Mouse (Mus musculus): Measurements from ENCODE around the gene Olfm3. TPM values are rescaled to one million over a fixed set of nuclear protein-coding genes. Genes with fewer than 3 reads are reported as not detected.

Gene Olfm3
- total RNA-seq, 2 experiments from 2014 or later = 0.11 TPM; not detected in 1

DNA sequence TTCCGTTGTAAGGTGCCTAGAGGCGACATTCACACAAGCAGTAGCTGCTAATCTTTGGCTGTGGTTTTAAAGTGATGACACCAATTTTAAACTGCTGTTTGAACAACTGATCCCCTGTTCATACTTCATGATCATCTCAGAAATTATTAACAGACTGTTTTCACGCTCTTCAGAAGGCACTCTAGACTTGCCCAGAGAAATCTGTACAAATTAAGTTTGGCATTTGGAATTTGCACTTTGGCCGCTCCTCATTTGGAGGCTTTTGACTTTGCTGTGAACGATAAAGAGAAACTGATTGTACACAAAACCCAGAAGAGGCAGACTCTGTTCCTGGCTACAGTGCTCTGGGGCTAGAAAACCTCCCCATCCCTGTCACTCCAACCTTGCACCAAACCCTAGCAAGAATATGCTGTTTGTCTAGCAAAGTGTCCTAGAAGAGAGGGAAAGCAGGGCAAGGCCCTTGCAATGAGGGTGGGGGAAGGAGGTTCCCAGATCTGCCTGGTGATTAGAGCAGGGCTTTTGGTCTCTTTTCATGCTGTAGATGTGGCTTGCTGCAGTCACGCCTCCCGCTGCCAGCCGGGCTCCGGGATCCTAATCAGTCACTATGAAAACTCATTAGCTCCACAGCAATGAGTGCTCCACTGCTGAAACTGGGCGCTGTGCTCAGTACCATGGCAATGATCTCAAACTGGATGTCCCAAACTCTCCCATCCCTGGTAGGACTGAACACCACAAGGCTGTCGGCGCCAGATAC, 176.7 kb downstream of the Olfm3 start:
- no peak for DNase-seq

DNA sequence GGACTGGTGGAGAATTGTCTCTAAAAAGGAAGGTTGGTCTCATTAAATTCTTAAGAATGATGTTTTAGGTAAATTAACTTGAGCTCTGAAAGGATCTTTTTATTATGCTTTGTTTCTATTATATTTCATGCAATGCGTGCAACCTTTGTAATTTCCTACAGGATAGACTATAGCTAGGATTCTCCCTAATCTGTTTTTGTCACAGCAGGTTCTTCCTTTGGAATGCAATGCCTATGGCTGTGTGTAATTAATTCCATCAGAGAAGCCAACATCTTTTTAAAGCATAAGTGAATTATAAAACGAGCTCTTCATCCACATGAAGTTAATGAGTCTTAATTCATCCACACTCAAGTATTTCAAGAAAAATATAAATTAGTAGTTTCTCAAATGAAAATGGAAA, 177.5 kb downstream of the Olfm3 start:
- DNase-seq = no peak

DNA sequence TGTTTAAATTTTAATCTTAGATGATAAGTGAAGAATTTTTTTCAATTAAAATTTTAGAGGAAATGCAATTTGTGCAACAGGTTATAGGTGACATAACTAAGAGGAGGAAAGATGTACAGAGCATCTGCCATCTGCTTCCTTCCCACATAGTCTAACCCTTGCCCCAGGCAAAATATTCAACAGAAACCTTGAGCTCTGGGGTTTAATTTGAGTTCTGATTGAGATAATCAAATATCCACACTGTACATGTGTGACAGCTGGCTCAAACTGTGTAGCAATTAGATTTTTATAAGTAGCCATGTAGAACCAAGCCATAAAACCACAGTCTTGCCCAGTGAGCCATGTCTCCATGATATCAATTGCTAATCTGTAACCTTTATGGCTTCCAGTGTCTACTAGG, 179.1 kb downstream of the Olfm3 start:
- no peak for DNase-seq

DNA sequence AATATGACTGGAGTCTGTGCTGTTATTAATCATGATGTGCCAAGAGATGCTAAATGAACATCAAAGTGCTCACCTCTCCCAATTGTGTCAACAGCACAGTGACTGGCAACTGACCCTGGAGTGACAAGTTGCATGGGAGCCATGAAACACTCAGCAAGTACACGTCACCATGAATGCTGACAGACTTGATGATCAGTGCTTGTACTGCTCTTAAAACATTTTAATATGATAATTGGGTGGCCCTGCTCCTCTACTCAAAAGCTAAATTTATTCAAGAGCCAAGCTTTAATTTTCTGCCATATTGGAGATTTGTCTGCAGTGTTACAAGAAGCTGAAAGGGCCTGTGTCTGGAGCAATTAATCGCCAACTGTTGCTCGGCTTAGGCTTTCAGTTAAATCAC, 184.4 kb downstream of the Olfm3 start:
- DNase-seq = no peak

DNA sequence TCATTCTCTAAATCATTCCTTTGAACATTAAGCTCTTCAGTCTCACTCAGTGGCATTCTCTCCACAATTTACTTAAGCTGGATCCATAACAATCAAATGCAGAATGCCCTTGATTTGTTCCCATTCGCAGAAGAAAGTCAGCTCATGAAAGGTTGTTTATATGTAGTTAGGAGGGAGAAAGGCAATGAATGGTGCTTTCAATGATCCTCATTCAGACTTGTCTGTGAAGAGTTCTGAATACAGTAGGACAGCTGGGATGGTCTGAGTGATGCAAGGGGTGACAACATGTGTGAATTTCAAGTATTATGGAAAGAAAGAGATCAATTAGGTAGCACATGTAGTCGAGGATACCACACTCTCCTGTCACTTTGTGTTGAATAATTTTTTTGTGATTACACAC, 186.8 kb downstream of the Olfm3 start:
- no peak for DNase-seq

DNA sequence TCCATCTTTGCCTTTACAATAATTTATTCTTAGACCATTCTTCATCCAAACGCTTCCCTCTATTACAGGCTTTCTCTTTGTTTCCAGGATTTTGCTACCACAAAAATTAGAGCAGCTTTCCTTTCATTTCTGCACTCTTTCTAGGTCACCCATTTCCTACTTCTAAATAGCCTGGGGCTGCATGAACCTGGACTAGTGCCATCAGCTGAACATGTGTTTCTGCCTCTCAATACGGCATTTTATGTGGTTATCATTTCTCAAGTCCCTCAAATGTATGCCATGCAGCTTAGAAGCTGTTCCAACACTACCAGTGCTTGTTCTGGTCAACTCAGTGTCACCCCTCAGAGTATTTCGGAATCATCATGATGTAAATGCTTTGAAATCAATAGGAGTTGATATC, 191.6 kb downstream of the Olfm3 start:
- DNase-seq = no peak

DNA sequence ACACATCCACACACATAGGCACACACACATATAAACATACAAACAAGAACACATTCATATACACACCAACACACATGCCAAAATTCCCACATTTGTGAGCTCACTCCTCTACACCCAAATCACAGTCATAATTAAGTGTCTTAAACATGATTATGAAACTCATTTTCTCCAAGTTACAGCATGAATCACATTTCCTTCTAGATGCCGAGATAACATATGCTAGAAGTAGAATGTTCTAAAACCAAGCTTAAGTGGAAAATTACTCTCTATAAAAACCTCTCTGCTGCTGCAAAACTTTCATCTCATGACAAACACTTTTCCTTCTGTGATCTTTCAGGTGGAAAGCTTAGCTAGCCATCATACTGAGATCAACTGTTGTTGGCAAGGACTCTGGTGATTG, 195.7 kb downstream of the Olfm3 start:
- no peak for DNase-seq

DNA sequence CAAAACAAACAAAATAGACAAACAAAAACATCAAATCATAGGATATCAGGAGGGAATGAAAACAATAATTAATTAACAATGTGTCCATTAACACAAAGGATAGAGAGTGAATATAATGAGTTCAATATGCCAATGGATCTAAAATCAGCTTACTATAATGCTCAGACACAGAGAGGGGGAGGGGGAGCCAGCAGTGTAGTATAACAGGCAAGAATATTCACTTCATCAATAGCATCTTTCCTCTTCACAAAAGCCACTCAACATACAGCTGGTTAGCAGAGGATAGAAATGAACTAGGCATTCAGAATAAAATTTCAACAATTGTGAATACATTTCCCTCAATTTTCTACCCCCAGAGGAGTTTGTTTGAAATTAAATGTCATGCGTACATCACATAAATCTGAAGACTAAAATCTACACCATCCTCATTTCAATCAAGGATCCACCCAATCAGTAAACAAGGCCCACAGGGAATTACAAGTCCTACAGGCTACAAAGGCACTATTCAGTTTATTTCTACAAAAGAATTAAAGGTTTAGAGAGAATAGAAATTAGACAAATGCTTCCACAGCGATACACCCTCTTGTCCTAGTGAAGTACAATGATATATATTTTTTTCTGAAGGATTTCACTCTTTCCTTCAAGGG, 200.4 kb downstream of the Olfm3 start:
- DNase-seq = no peak

DNA sequence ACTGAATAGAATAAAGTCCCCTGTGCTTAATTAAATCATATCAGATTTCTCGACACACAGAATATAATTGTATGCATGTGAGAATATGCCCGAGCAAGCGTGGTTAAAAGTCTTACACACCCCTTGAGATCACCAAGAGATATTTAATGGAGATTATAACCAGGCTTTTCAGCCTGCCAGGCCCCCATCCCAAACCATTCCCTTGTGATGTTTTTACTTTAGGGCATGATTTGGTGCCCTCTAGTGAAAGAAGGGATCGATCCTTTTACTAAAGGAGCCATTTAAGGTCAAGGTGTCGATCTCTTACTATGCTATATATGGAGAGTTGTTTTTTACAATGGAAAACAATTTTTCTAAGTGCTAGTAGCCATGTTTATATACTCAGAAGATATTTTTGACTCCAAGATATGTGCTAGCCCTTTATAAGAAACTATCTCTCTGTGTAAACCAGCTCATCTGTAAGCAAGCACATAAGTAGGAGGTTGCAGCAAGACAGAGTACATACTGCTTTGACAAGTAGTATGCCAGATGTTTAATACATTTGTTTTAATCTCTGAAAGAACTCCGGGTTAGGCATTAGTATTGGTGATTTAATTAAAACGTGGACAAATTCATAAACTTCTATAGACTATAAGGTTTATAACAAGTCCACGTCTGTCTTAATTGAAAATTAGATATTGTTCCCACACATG, 201.1 kb downstream of the Olfm3 start:
- DNase-seq = no peak

DNA sequence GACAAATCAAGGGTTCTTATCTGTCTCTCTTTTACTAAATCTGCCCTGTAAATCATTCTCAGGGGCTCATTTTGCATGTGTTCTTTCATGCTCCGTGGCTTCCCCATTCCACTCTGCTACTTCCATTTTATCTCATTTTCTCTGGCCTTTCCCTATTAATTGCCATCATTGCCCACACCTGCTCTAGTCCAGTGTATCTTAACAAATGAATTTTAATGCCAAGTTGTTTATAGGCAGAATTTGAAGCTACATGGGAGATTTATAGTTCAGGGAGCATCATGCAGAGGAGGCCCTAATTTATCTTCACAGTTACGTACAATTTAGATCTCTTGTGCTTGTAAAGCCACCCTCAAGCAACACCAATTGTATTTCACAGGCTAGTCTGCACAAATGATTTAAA, 241.8 kb downstream of the Olfm3 start:
- DNase-seq = no peak

DNA sequence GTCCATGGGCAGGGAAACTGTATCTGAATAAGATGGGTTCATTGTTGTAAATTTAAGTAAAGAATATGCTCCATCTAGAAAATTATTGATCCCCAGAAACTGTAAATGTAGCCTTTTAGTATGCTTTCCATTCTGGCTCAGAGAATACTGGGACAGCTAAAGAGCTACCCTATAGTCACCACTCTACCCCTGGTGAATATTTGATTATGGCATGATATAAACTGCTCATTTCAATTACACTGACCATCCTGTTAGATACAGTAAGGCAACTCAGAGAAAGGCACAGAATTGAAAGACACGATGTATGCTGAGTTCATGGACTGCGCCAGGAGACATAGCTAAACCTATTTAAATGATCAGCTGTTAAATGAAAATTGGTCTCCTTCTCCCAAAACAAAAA, 242.4 kb downstream of the Olfm3 start:
- no peak for DNase-seq

DNA sequence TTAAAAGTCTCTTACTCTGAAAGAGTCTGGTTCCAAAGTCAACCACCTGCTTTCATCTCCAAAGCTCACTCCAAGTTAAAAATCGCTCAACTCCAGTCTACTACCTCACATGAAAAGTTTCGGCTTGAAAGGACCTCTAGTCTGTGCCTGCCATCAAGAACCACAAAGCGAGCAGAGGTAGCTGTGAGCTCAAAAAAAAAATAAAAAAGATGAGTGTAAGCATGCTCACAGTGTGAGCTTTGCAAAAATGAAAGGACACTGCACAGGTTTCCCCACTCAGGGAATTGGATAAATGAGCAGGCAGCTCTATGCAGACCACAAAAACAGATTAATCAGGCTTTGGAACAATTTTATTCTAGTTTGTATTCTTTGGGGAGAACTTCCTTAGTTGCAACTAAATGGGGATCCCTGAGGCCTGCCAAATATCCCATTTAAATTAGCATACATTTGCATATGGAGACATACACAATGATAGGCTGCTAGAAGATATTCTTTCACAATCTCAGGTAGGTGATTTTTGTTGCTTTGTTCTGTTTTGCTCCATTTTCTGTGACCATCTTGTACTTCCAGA, 255.1 kb downstream of the Olfm3 start:
- DNase-seq = no peak

DNA sequence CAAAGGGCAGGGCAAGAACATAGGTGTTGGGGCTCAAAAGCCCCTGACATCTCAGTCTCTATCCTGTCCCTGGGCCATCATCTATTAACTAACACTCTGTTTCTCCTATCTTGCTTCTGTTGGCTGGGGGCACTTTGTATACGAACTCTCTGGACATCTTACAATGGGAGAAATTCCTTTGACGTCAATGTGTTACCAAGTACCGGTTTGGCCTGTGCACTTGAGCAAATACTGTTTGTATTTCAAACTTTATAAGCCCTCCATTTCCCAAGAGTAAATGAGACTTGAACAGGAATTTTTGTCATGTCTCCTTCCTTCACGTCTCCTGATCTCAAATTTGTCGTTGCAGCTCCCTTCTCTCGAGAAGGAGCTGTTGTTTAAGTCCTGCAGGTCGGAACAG, 270.7 kb downstream of the Olfm3 start:
- no peak for DNase-seq
